Mouse (Mus musculus) ES-Bruce4 (cell line): ENCODE measurements at regions not wholly inside any gene's neighbourhood (a gene's known extent, or its start where the extent isn't known, plus 50 kb on each side); places are given as distances from the start of the nearest gene placed in this dataset.

Experiments
- H3K27ac ChIP-seq: 2 replicates; pipeline ENCODE4 v1.5.1; 2012; ENCODE audit warnings: low read length, inconsistent platforms; ENCODE audit not compliant: insufficient read depth
- H3K27me3 ChIP-seq: 2 replicates; pipeline ENCODE4 v1.6.1; 2012; ENCODE audit warnings: mild to moderate bottlenecking, low read length, inconsistent platforms; ENCODE audit not compliant: control insufficient read depth, poor library complexity, insufficient read depth, severe bottlenecking
- H3K36me3 ChIP-seq: 2 replicates; pipeline ENCODE4 v1.6.1; 2012; ENCODE audit warnings: inconsistent platforms, mild to moderate bottlenecking, low read length, moderate library complexity; ENCODE audit not compliant: control insufficient read depth, poor library complexity, insufficient read depth, severe bottlenecking
- H3K4me1 ChIP-seq: one replicate; pipeline ENCODE4 v1.8.1; 2011; ENCODE audit warnings: low read length; ENCODE audit not compliant: control insufficient read depth, insufficient read depth
- H3K4me3 ChIP-seq: 2 replicates; pipeline ENCODE4 v1.5.1; 2011; ENCODE audit warnings: low read depth, mild to moderate bottlenecking, low read length
- H3K9ac ChIP-seq: 2 replicates; pipeline ENCODE4 v1.6.1; 2012; ENCODE audit warnings: low read depth, mild to moderate bottlenecking, inconsistent platforms; ENCODE audit not compliant: poor library complexity, severe bottlenecking
- H3K9me3 ChIP-seq: replicated peaks from 2 replicates; pipeline ENCODE4 v1.6.1; 2012; ENCODE audit warnings: mild to moderate bottlenecking, low read length, inconsistent platforms; ENCODE audit not compliant: control insufficient read depth, poor library complexity, insufficient read depth, severe bottlenecking
- CTCF ChIP-seq: IDR thresholded peaks from one replicate; pipeline ENCODE4 v1.8.1; 2011; ENCODE audit warnings: low read depth, low read length
- EP300 ChIP-seq: IDR thresholded peaks from 2 replicates; pipeline ENCODE4 v1.6.1; 2011; ENCODE audit warnings: low read depth, low read length; ENCODE audit not compliant: insufficient read depth
- POLR2A ChIP-seq: IDR thresholded peaks from one replicate; pipeline ENCODE4 v1.8.1; 2011; ENCODE audit warnings: low read length; ENCODE audit not compliant: insufficient read depth

GRCm38 (mm10) chr3:9373896-9374295 lies 236.0 kb downstream of the Zfp704 start:
- Histone ChIP-seq H3K27me3 (no peaks in the 10 kb centered on the region), H3K4me3 (no peak overlapping the region), H3K9me3 (no peaks in the 10 kb centered on the region), H3K36me3 (no peaks in the 10 kb centered on the region), H3K27ac (no peak overlapping the region), H3K9ac (no peak overlapping the region), H3K4me1 (no peaks in the 10 kb centered on the region)
- TF ChIP-seq POLR2A (no peak), EP300 (no peak), CTCF (no peak)

- Histone ChIP-seq H3K4me3 (no peak overlapping the region), H3K27me3 (no peaks in the 10 kb centered on the region), H3K27ac (no peak overlapping the region), H3K9me3 (no peaks in the 10 kb centered on the region), H3K9ac (no peak overlapping the region), H3K36me3 (no peaks in the 10 kb centered on the region), H3K4me1 (no peaks in the 10 kb centered on the region)
- TF ChIP-seq CTCF, result no peak
- TF ChIP-seq EP300, result no peak
- no peak for TF ChIP-seq POLR2A
These were observed 239.8 kb downstream of the Zfp704 start for GRCm38 (mm10) chr3:9370096-9370495.

GRCm38 (mm10) chr3:9365791-9366190 lies 244.1 kb downstream of the Zfp704 start:
- Histone ChIP-seq H3K9ac (no peak overlapping the region), H3K27ac (no peak overlapping the region), H3K36me3 (no peaks in the 10 kb centered on the region), H3K27me3 (no peaks in the 10 kb centered on the region), H3K4me1 (peaks cover 3% of the 10 kb centered on the region), H3K9me3 (no peaks in the 10 kb centered on the region), H3K4me3 (no peak overlapping the region)
- TF ChIP-seq CTCF (no peak), POLR2A (no peak), EP300 (no peak)

GRCm38 (mm10) chr3:9359186-9359585 lies 250.7 kb downstream of the Zfp704 start:
- no peak overlapping the region for H3K9ac ChIP-seq
- no peaks in the 10 kb centered on the region for H3K9me3 ChIP-seq
- peaks cover 1% of the 10 kb centered on the region for H3K4me1 ChIP-seq
- H3K27me3 ChIP-seq, result no peaks in the 10 kb centered on the region
- TF ChIP-seq EP300, result no peak
- no peak for TF ChIP-seq CTCF
- TF ChIP-seq POLR2A, result no peak
- H3K36me3 ChIP-seq, result no peaks in the 10 kb centered on the region
- H3K4me3 ChIP-seq, result no peak overlapping the region
- H3K27ac ChIP-seq, result no peak overlapping the region

GRCm38 (mm10) chr3:9358111-9358510 lies 251.8 kb downstream of the Zfp704 start:
- Histone ChIP-seq H3K27ac (no peak overlapping the region), H3K36me3 (no peaks in the 10 kb centered on the region), H3K4me1 (no peaks in the 10 kb centered on the region), H3K9ac (no peak overlapping the region), H3K4me3 (no peak overlapping the region), H3K27me3 (no peaks in the 10 kb centered on the region), H3K9me3 (no peaks in the 10 kb centered on the region)
- no peak for TF ChIP-seq EP300
- no peak for TF ChIP-seq POLR2A
- no peak for TF ChIP-seq CTCF

- H3K27ac ChIP-seq, result no peak overlapping the region
- no peak overlapping the region for H3K9ac ChIP-seq
- no peaks in the 10 kb centered on the region for H3K36me3 ChIP-seq
- H3K9me3 ChIP-seq, result no peaks in the 10 kb centered on the region
- no peak overlapping the region for H3K4me3 ChIP-seq
- no peaks in the 10 kb centered on the region for H3K27me3 ChIP-seq
- H3K4me1 ChIP-seq, result peaks cover 2% of the 10 kb centered on the region
- no peak for TF ChIP-seq POLR2A
- no peak for TF ChIP-seq CTCF
- TF ChIP-seq EP300, result no peak
These were observed 252.2 kb downstream of the Zfp704 start for GRCm38 (mm10) chr3:9357639-9358038.
